Mouse (Mus musculus) G1E (cell line): ENCODE results near the gene Zfp689. TPM values are rescaled to one million over a fixed set of nuclear protein-coding genes. Genes with fewer than 3 reads are reported as not detected.

Source experiments
- ATAC-seq: 2 replicates; pipeline ENCODE4 v1.8.0; 2016; ENCODE audit warnings: mild to moderate bottlenecking; ENCODE audit not compliant: insufficient number of reproducible peaks, poor library complexity, low FRiP score, severe bottlenecking; ENCODE audit errors: extremely low read depth
- DNase-seq: peaks from one replicate; pipeline ENCODE4 v3.0.0; 2012; ENCODE audit warnings: low spot score
- H3K27me3 ChIP-seq: 2 replicates; pipeline ENCODE4 v1.6.1; 2012; ENCODE audit warnings: mild to moderate bottlenecking, low read length, inconsistent platforms; ENCODE audit not compliant: insufficient read depth
- H3K36me3 ChIP-seq: replicated peaks from 2 replicates; pipeline ENCODE3; 2012; ENCODE audit warnings: mild to moderate bottlenecking, inconsistent platforms
- H3K4me1 ChIP-seq: 2 replicates; pipeline ENCODE4 v1.6.1; 2012; ENCODE audit warnings: low read depth, low read length, inconsistent platforms, mixed read lengths; ENCODE audit not compliant: insufficient read depth
- H3K4me3 ChIP-seq: 2 replicates; pipeline ENCODE4 v1.5.1; 2012; ENCODE audit warnings: low read depth, mild to moderate bottlenecking, inconsistent platforms, low read length, moderate library complexity, mixed read lengths
- H3K9me3 ChIP-seq: replicated peaks from 2 replicates; pipeline ENCODE4 v1.6.1; 2012; ENCODE audit warnings: inconsistent platforms
- CTCF ChIP-seq: IDR thresholded peaks from 2 replicates; pipeline ENCODE4 v1.5.1; 2012; ENCODE audit warnings: low read depth, low read length, inconsistent platforms, mixed read lengths
- GATA1 ChIP-seq: IDR thresholded peaks from 2 replicates; pipeline ENCODE4 v1.6.1; 2012; ENCODE audit warnings: borderline replicate concordance, low read length, inconsistent platforms, mixed read lengths
- GATA2 ChIP-seq: IDR thresholded peaks from 2 replicates; pipeline ENCODE4 v1.6.1; 2012; ENCODE audit warnings: low read depth, low read length, inconsistent platforms, borderline replicate concordance
- POLR2AphosphoS5 ChIP-seq: IDR thresholded peaks from 2 replicates; pipeline ENCODE4 v1.6.1; 2012; ENCODE audit warnings: low read depth, low read length, inconsistent platforms; ENCODE audit not compliant: insufficient replicate concordance
- TAL1 ChIP-seq: conservative IDR thresholded peaks from 2 replicates; pipeline ENCODE4 v1.6.1; 2012; ENCODE audit warnings: low read depth, low read length, inconsistent platforms, mixed read lengths
- polyA plus RNA-seq: library from polyadenylated mRNA; stranded (reverse); fragments of >175 nt; gene quantifications from 2 replicates; pipeline ENCODE4 v1.2.3, GENCODE M21; 2012
- total RNA-seq, 2 experiments: library from RNA; stranded (forward) in 1 of 2; stranded (reverse) in 1 of 2; fragments of 200-1000 nt in 1 of 2; fragments of >200 nt in 1 of 2; fragmentation: Nextera tagmentation in 1 of 2; gene quantifications; 2 replicates each; pipeline ENCODE4 v1.2.3; 2014 to 2017

Gene Zfp689
- total and polyA plus RNA-seq, 3 experiments = 2.0 to 16.7 (median 7.1) TPM

DNA sequence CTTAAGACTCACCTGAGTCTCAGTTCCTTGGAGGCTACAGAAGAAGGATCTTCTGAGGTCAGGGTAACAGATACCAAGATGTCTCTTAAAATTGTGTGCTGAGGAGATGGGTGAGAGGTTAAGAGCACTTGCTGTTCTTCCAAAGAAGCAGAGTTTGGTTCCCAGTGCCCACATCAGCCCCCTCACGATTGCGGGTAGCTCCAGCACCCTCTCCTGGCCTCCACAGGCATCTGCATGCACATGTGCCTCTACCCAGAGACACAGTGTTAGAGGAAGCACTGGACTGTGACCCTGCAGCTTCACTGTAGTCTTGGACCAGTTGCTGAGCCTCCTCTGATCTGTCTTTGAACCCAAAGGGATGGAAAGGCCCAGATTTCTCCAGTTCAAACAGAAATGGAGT lies 46.0 kb downstream of the Zfp689 start:
- Histone ChIP-seq H3K4me3 (no peak overlapping the region), H3K4me1 (peaks cover 15% of the 10 kb centered on the region), H3K36me3 (peaks cover 3% of the 10 kb centered on the region), H3K9me3 (no peaks in the 10 kb centered on the region), H3K27me3 (peaks cover 8% of the 10 kb centered on the region)
- TF ChIP-seq TAL1 (no peak), GATA1 (no peak), POLR2AphosphoS5 (no peak), GATA2 (no peak), CTCF (no peak)
- DNase-seq = no peak
- no peak for ATAC-seq

DNA sequence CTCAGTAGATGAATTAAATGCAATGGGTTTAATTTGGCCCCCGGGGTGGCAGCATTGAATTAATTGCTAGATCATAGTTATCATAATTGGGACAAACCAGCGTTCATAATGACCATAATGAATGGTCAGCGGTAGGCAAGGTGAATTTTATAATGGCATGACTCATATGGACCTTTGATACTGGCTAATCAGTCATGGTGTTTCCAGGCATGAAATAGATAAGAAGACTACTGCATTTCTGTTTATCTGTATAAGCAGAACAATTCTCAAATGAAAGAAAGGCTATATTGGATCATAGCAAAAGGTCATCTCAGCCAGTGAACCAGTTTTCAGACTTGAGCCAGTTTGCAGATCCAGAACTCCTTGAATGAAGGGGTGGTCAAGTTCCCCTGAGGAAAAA lies 48.6 kb downstream of the Zfp689 start:
- Histone ChIP-seq H3K4me3 (no peak overlapping the region), H3K9me3 (no peaks in the 10 kb centered on the region), H3K36me3 (peaks cover 3% of the 10 kb centered on the region), H3K27me3 (peaks cover 7% of the 10 kb centered on the region), H3K4me1 (no peaks in the 10 kb centered on the region)
- no peak for DNase-seq
- ATAC-seq = no peak
- no peak for TF ChIP-seq CTCF
- TF ChIP-seq GATA1 = no peak
- no peak for TF ChIP-seq POLR2AphosphoS5
- no peak for TF ChIP-seq TAL1
- no peak for TF ChIP-seq GATA2

DNA sequence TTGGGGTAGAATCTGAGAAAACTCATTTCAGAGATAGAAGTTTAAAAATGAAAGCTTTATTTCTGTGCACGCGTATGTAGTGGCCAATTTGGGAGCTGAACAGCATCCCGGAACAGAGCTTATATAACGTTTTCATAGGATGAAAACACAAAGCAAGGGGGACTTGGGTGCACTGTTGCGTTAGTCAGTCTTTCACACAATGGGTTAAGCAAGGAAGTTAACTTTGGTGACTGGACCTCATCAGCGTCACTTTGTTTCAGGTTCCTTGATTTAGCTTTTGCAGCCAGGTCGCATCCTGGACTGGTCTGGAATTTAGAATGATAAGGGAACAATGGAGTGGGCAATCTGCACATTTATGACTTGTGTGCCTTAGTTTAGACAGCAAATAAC lies 55.0 kb downstream of the Zfp689 start:
- no peak for ATAC-seq
- DNase-seq = no peak
- Histone ChIP-seq H3K27me3 (peaks cover 3% of the 10 kb centered on the region; the same call in 1 of the 2 replicates), H3K9me3 (peaks cover 11% of the 10 kb centered on the region), H3K4me1 (peaks cover 28% of the 10 kb centered on the region), H3K4me3 (peak overlapping the region; percentile 77), H3K36me3 (peaks cover 20% of the 10 kb centered on the region)
- TF ChIP-seq GATA1 (no peak), GATA2 (no peak), POLR2AphosphoS5 (no peak), TAL1 (no peak), CTCF (no peak)

DNA sequence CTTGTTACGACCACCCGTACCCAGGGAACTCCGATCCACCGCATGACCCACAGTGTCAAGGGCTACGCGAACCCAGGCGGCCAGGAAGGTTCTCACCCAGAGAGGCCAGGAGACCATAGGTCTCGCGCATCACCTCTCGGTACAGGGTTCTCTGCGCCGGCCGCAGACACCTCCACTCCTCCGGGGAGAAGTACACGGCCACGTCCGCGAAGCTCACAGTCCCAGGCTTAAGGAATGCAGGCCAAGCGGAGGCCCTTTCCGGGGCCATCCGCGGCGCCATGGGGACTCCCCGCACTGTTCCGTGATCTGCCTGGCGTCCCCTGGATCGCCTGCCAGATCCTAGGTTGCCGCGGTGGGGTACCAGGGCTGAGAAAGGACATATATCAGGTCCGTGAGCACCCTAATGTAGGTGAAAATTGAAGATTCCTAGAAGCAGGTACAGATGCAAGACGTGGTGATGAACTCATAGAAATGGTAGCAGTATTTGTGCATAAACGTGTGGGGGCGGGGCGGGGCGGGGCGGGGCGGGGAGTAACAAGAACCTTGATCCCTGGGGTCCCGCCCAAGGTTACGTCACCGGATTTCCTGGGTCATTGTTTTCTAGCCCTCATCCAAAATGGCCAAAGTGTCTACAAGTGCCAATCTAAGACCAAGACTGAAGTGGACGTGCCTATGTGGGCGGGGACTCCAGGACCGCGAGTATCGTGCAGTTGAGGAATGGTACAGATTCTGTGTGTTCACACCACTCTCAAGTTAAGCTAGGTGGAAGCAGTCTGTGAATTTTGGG lies 55.6 kb downstream of the Zfp689 start, which contains the start of gene E430018J23Rik:
Gene E430018J23Rik (minus strand): TSS at position 473 of the 787 bp plus-strand sequence.
- TF ChIP-seq GATA2 (no peak), GATA1 (no peak), TAL1 (no peak), CTCF (no peak), POLR2AphosphoS5 (no peak)
- ATAC-seq (peak; percentile 96), DNase-seq (peak; percentile 80)
- Histone ChIP-seq H3K4me3 (peak within 1 kb of the TSS; percentile 77), H3K9me3 (peaks cover 11% of the 10 kb centered on the region), H3K36me3 (peaks cover 20% of the 10 kb centered on the region), H3K4me1 (peaks cover 29% of the 10 kb centered on the region), H3K27me3 (peaks cover 3% of the 10 kb centered on the region; the same call in 1 of the 2 replicates)

DNA sequence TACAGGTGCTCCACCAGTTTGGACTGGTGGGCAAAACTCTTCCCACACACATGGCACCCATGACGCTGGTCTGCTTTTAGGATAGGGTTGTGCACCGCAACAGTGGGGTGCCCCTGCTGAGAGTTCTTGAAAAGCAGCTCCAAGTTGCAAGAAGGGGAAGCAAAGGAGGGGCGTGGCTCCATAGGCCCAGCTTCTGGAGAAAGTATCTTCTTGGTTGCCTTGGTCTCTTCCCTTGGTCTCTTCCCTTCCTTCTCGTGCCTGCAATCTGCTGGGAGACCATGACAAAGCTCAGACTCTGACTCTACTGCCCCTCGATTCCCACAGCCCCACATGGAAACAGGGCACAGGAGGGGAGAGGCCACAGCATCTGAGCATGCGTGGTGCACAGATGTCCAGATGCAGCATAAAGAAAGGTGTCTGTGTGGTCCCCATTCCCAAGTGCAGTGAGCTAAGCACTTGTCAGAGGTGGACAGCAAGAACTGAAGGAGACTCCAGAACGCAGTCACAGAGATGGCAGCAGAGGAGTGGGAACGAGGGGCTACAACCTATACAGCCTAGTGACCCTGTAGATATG lies 56.6 kb downstream of the Zfp689 start:
- no peaks in the 10 kb centered on the region; the same call in 1 of the 2 replicates for H3K27me3 ChIP-seq
- H3K4me3 ChIP-seq = peak overlapping the region; percentile 77; the same call in 1 of the 2 replicates
- peaks cover 11% of the 10 kb centered on the region for H3K9me3 ChIP-seq
- peaks cover 20% of the 10 kb centered on the region for H3K36me3 ChIP-seq
- no peak for TF ChIP-seq POLR2AphosphoS5
- no peak for TF ChIP-seq GATA1
- no peak for TF ChIP-seq GATA2
- no peak for TF ChIP-seq CTCF
- no peak for TF ChIP-seq TAL1
- DNase-seq (peak; percentile 6), ATAC-seq (no peak)
- peaks cover 29% of the 10 kb centered on the region for H3K4me1 ChIP-seq

Other genes with a start within 250 kb of the Zfp689 start
Only the 20 nearest of the 23 such genes appear.
- 128 and 141 TPM in 2 replicates for gene Sept1, start 216.0 kb downstream of the Zfp689 start, total RNA-seq (2014; fragmentation: Nextera tagmentation)
- gene Sept1, start 216.0 kb downstream of the Zfp689 start, total RNA-seq (2017) = 51.1 and 54.9 TPM in 2 replicates
- 263 and 305 TPM in 2 replicates for gene Sept1, start 216.0 kb downstream of the Zfp689 start, polyA plus RNA-seq
- gene Zfp771, start 204.9 kb downstream of the Zfp689 start, total RNA-seq (2014; fragmentation: Nextera tagmentation) = 3.1 and 5.8 TPM in 2 replicates
- 11.9 and 16.5 TPM in 2 replicates for gene Zfp771, start 204.9 kb downstream of the Zfp689 start, total RNA-seq (2017)
- gene Zfp771, start 204.9 kb downstream of the Zfp689 start, polyA plus RNA-seq = 42.6 and 60.5 TPM in 2 replicates
- gene Dctpp1, start 188.4 kb downstream of the Zfp689 start, total RNA-seq (2014; fragmentation: Nextera tagmentation) = 67.0 and 68.7 TPM in 2 replicates
- gene Dctpp1, start 188.4 kb downstream of the Zfp689 start, total RNA-seq (2017) = 56.4 and 74.6 TPM in 2 replicates
- gene Dctpp1, start 188.4 kb downstream of the Zfp689 start, polyA plus RNA-seq = 121 and 138 TPM in 2 replicates
- gene Sephs2, start 175.1 kb downstream of the Zfp689 start, total RNA-seq (2014; fragmentation: Nextera tagmentation) = 73.6 and 75.9 TPM in 2 replicates
- 126 and 131 TPM in 2 replicates for gene Sephs2, start 175.1 kb downstream of the Zfp689 start, total RNA-seq (2017)
- 39.9 and 53.7 TPM in 2 replicates for gene Sephs2, start 175.1 kb downstream of the Zfp689 start, polyA plus RNA-seq
- 3.7 and 5.1 TPM in 2 replicates for gene Itgal, start 152.9 kb downstream of the Zfp689 start, total RNA-seq (2014; fragmentation: Nextera tagmentation)
- 3.1 and 4.1 TPM in 2 replicates for gene Itgal, start 152.9 kb downstream of the Zfp689 start, total RNA-seq (2017)
- gene Itgal, start 152.9 kb downstream of the Zfp689 start, polyA plus RNA-seq = 1.7 and 2.2 TPM in 2 replicates
- 8.4 and 12.3 TPM in 2 replicates for gene Zfp768, start 103.6 kb downstream of the Zfp689 start, total RNA-seq (2014; fragmentation: Nextera tagmentation)
- gene Zfp768, start 103.6 kb downstream of the Zfp689 start, total RNA-seq (2017) = 10.9 and 12.3 TPM in 2 replicates
- 32.3 and 33.6 TPM in 2 replicates for gene Zfp768, start 103.6 kb downstream of the Zfp689 start, polyA plus RNA-seq
- gene Zfp747, start 73.1 kb downstream of the Zfp689 start, total RNA-seq (2014; fragmentation: Nextera tagmentation) = 7.8 and 9.3 TPM in 2 replicates
- gene Zfp747, start 73.1 kb downstream of the Zfp689 start, total RNA-seq (2017) = 12.9 and 14.2 TPM in 2 replicates
- 5.5 and 6.2 TPM in 2 replicates for gene Zfp747, start 73.1 kb downstream of the Zfp689 start, polyA plus RNA-seq
- 4.5 and 5.0 TPM in 2 replicates for gene 9130019O22Rik, start 62.0 kb downstream of the Zfp689 start, total RNA-seq (2014; fragmentation: Nextera tagmentation)
- 10.2 and 11.2 TPM in 2 replicates for gene 9130019O22Rik, start 62.0 kb downstream of the Zfp689 start, total RNA-seq (2017)
- gene 9130019O22Rik, start 62.0 kb downstream of the Zfp689 start, polyA plus RNA-seq = 1.2 TPM in 2 replicates
- 2.2 and 4.2 TPM in 2 replicates for gene E430018J23Rik, start 55.5 kb downstream of the Zfp689 start, total RNA-seq (2014; fragmentation: Nextera tagmentation)
- 7.2 and 7.7 TPM in 2 replicates for gene E430018J23Rik, start 55.5 kb downstream of the Zfp689 start, total RNA-seq (2017)
- 6.6 and 7.3 TPM in 2 replicates for gene E430018J23Rik, start 55.5 kb downstream of the Zfp689 start, polyA plus RNA-seq
- 2.7 and 4.4 TPM in 2 replicates for gene Zfp764, start 42.3 kb downstream of the Zfp689 start, total RNA-seq (2014; fragmentation: Nextera tagmentation)
- 4.9 and 5.6 TPM in 2 replicates for gene Zfp764, start 42.3 kb downstream of the Zfp689 start, total RNA-seq (2017)
- gene Zfp764, start 42.3 kb downstream of the Zfp689 start, polyA plus RNA-seq = 0.55 and 0.57 TPM in 2 replicates
- 24.0 and 26.6 TPM in 2 replicates for gene Zfp688, start 27.1 kb downstream of the Zfp689 start, total RNA-seq (2014; fragmentation: Nextera tagmentation)
- gene Zfp688, start 27.1 kb downstream of the Zfp689 start, total RNA-seq (2017) = 11.4 and 15.9 TPM in 2 replicates
- 15.7 and 18.2 TPM in 2 replicates for gene Zfp688, start 27.1 kb downstream of the Zfp689 start, polyA plus RNA-seq
- 115 and 137 TPM in 2 replicates for gene Prr14, start 10.5 kb upstream of the Zfp689 start, total RNA-seq (2014; fragmentation: Nextera tagmentation)
- gene Prr14, start 10.5 kb upstream of the Zfp689 start, total RNA-seq (2017) = 19.3 and 27.6 TPM in 2 replicates
- 54.2 and 63.5 TPM in 2 replicates for gene Prr14, start 10.5 kb upstream of the Zfp689 start, polyA plus RNA-seq
- 289 and 345 TPM in 2 replicates for gene Fbrs, start 30.0 kb upstream of the Zfp689 start, total RNA-seq (2014; fragmentation: Nextera tagmentation)
- gene Fbrs, start 30.0 kb upstream of the Zfp689 start, total RNA-seq (2017) = 13.5 and 16.3 TPM in 2 replicates
- 457 and 458 TPM in 2 replicates for gene Fbrs, start 30.0 kb upstream of the Zfp689 start, polyA plus RNA-seq
- gene Srcap, start 62.8 kb upstream of the Zfp689 start, total RNA-seq (2014; fragmentation: Nextera tagmentation) = 79.0 and 107 TPM in 2 replicates
- gene Srcap, start 62.8 kb upstream of the Zfp689 start, total RNA-seq (2017) = 14.4 and 14.8 TPM in 2 replicates
- 35.7 and 48.5 TPM in 2 replicates for gene Srcap, start 62.8 kb upstream of the Zfp689 start, polyA plus RNA-seq
- gene Gm42715, start 70.4 kb upstream of the Zfp689 start, total RNA-seq (2014; fragmentation: Nextera tagmentation) = 70.0 and 72.9 TPM in 2 replicates
- 4.5 and 5.0 TPM in 2 replicates for gene Gm42715, start 70.4 kb upstream of the Zfp689 start, total RNA-seq (2017)
- 23.1 and 24.8 TPM in 2 replicates for gene Gm42715, start 70.4 kb upstream of the Zfp689 start, polyA plus RNA-seq
- gene Tmem265, start 112.2 kb upstream of the Zfp689 start, total RNA-seq (2014; fragmentation: Nextera tagmentation) = not detected in 2 replicates
- 0.87 and 3.2 TPM in 2 replicates for gene Tmem265, start 112.2 kb upstream of the Zfp689 start, total RNA-seq (2017)
- 1.5 and 2.5 TPM in 2 replicates for gene Tmem265, start 112.2 kb upstream of the Zfp689 start, polyA plus RNA-seq
- 68.9 and 87.3 TPM in 2 replicates for gene Phkg2, start 124.2 kb upstream of the Zfp689 start, total RNA-seq (2014; fragmentation: Nextera tagmentation)
- 42.3 and 47.8 TPM in 2 replicates for gene Phkg2, start 124.2 kb upstream of the Zfp689 start, total RNA-seq (2017)
- 37.5 and 50.8 TPM in 2 replicates for gene Phkg2, start 124.2 kb upstream of the Zfp689 start, polyA plus RNA-seq
- gene Ccdc189, start 139.4 kb upstream of the Zfp689 start, total RNA-seq (2014; fragmentation: Nextera tagmentation) = 3.2 and 9.3 TPM in 2 replicates
- gene Ccdc189, start 139.4 kb upstream of the Zfp689 start, total RNA-seq (2017) = 4.0 and 5.6 TPM in 2 replicates
- 2.5 and 3.9 TPM in 2 replicates for gene Ccdc189, start 139.4 kb upstream of the Zfp689 start, polyA plus RNA-seq
- 38.2 and 52.2 TPM in 2 replicates for gene Rnf40, start 139.6 kb upstream of the Zfp689 start, total RNA-seq (2014; fragmentation: Nextera tagmentation)
- 48.7 and 50.3 TPM in 2 replicates for gene Rnf40, start 139.6 kb upstream of the Zfp689 start, total RNA-seq (2017)
- 47.9 and 55.8 TPM in 2 replicates for gene Rnf40, start 139.6 kb upstream of the Zfp689 start, polyA plus RNA-seq
- 11.3 and 11.8 TPM in 2 replicates for gene Zfp629, start 166.6 kb upstream of the Zfp689 start, total RNA-seq (2014; fragmentation: Nextera tagmentation)
- 8.7 and 9.0 TPM in 2 replicates for gene Zfp629, start 166.6 kb upstream of the Zfp689 start, total RNA-seq (2017)
- 23.2 and 24.3 TPM in 2 replicates for gene Zfp629, start 166.6 kb upstream of the Zfp689 start, polyA plus RNA-seq